Mouse (Mus musculus): ENCODE measurements at regions not wholly inside any gene's neighbourhood (a gene's known extent, or its start where the extent isn't known, plus 50 kb on each side); places are given as distances from the start of the nearest gene placed in this dataset.
A peak's percentile ranks its signal among the peaks of the same experiment; 100 is the strongest.
"Not testable (repeated sequence)": the region's sequence is repeated elsewhere in the genome, so short reads cannot be mapped to it uniquely, and the experiment has no call there.

GRCm38 (mm10) chr14:53800508-53801136 lies 453.3 kb downstream of the Dad1 start:
- Histone ChIP-seq H3K27ac (ENCODE audit: control insufficient read depth, insufficient read depth, low read depth, low read length) (no peak overlapping the region), H3K27me3 (ENCODE audit: control insufficient read depth, insufficient read depth, low read length) (no peaks in the 10 kb centered on the region), H3K4me3 (ENCODE audit: control insufficient read depth, low read depth, low read length) (no peak overlapping the region), H3K36me3 (ENCODE audit: control insufficient read depth, insufficient read depth, low read length) (no peaks in the 10 kb centered on the region), H3K4me1 (ENCODE audit: control insufficient read depth, insufficient read depth, low read length) (no peaks in the 10 kb centered on the region)
- TF ChIP-seq CTCF (IDR thresholded peaks at IDR 0.05; ENCODE audit: control insufficient read depth, insufficient read depth, insufficient replicate concordance, low read depth, low read length), result no peak
- no peak for TF ChIP-seq POLR2A (IDR thresholded peaks at IDR 0.05; ENCODE audit: control insufficient read depth, low read depth, low read length)

DNA sequence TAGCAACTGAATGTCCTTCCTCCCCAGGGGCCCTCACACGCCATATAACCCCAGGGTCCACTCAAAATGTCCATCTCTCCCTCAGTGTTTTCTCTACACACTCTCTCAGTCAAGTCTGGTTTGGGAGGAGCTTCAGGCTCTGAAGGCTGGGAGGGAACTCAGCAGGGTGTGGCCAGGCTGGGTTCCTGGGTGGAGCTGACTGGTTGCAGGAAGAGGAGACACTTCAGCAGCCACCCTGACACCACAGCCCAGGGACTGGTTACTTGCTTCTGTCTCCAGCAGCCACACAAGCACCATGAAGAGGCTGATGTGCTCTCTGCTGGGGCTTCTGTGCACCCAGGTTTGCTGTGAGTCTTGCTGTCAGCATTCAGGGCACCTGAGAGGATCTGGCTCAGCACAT lies 458.7 kb downstream of the Dad1 start:
- not testable (repeated sequence) for H3K4me3 ChIP-seq (ENCODE audit: control insufficient read depth, low read depth, low read length); H3K27ac ChIP-seq (ENCODE audit: control insufficient read depth, insufficient read depth, low read depth, low read length); H3K4me1 ChIP-seq (ENCODE audit: control insufficient read depth, insufficient read depth, low read length); H3K27me3 ChIP-seq (ENCODE audit: control insufficient read depth, insufficient read depth, low read length); H3K36me3 ChIP-seq (ENCODE audit: control insufficient read depth, insufficient read depth, low read length)

GRCm38 (mm10) chr14:53794527-53794926 lies 459.4 kb downstream of the Dad1 start:
- no peaks in the 10 kb centered on the region for H3K4me1 ChIP-seq (ENCODE audit: control insufficient read depth, insufficient read depth, low read length)
- no peaks in the 10 kb centered on the region for H3K36me3 ChIP-seq (ENCODE audit: control insufficient read depth, insufficient read depth, low read length)
- no peaks in the 10 kb centered on the region for H3K27me3 ChIP-seq (ENCODE audit: control insufficient read depth, insufficient read depth, low read length)
- peak overlapping the region; percentile 11 for H3K4me3 ChIP-seq (ENCODE audit: control insufficient read depth, low read depth, low read length)
- H3K27ac ChIP-seq (ENCODE audit: control insufficient read depth, insufficient read depth, low read depth, low read length), result no peak overlapping the region
- no peak for TF ChIP-seq CTCF (IDR thresholded peaks at IDR 0.05; ENCODE audit: control insufficient read depth, insufficient read depth, insufficient replicate concordance, low read depth, low read length)
- TF ChIP-seq POLR2A (IDR thresholded peaks at IDR 0.05; ENCODE audit: control insufficient read depth, low read depth, low read length), result no peak

DNA sequence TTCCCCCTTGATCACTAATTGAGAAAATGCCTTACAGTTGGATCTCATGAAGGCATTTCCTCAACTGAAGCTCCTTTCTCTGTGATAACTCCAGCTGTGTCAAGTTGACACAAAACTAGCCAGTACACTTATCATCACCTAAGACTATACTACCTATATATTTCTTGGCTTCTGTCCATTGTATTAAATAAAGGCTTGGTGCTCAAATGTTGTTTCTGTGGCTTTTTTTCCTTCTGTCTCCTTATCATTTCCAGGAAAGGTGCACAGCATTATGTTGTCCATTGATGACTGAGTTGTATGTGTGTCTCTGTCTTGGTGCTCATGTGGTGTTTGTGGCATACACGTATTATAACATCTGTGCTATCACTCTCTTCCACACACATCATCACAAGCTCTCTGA lies 461.5 kb downstream of the Dad1 start:
- H3K27me3 ChIP-seq (ENCODE audit: control insufficient read depth, insufficient read depth, low read length); H3K27ac ChIP-seq (ENCODE audit: control insufficient read depth, insufficient read depth, low read depth, low read length); H3K4me1 ChIP-seq (ENCODE audit: control insufficient read depth, insufficient read depth, low read length); H3K36me3 ChIP-seq (ENCODE audit: control insufficient read depth, insufficient read depth, low read length); H3K4me3 ChIP-seq (ENCODE audit: control insufficient read depth, low read depth, low read length): not testable (repeated sequence)

GRCm38 (mm10) chr14:53785547-53785946 lies 468.4 kb downstream of the Dad1 start:
- H3K4me1 ChIP-seq (ENCODE audit: control insufficient read depth, insufficient read depth, low read length); H3K36me3 ChIP-seq (ENCODE audit: control insufficient read depth, insufficient read depth, low read length); H3K27me3 ChIP-seq (ENCODE audit: control insufficient read depth, insufficient read depth, low read length); H3K27ac ChIP-seq (ENCODE audit: control insufficient read depth, insufficient read depth, low read depth, low read length); H3K4me3 ChIP-seq (ENCODE audit: control insufficient read depth, low read depth, low read length): not testable (repeated sequence)

- Histone ChIP-seq H3K4me3 (ENCODE audit: control insufficient read depth, low read depth, low read length) (no peak overlapping the region), H3K27ac (ENCODE audit: control insufficient read depth, insufficient read depth, low read depth, low read length) (no peak overlapping the region), H3K4me1 (ENCODE audit: control insufficient read depth, insufficient read depth, low read length) (no peaks in the 10 kb centered on the region), H3K36me3 (ENCODE audit: control insufficient read depth, insufficient read depth, low read length) (no peaks in the 10 kb centered on the region), H3K27me3 (ENCODE audit: control insufficient read depth, insufficient read depth, low read length) (no peaks in the 10 kb centered on the region)
- TF ChIP-seq POLR2A (IDR thresholded peaks at IDR 0.05; ENCODE audit: control insufficient read depth, low read depth, low read length) (no peak), CTCF (IDR thresholded peaks at IDR 0.05; ENCODE audit: control insufficient read depth, insufficient read depth, insufficient replicate concordance, low read depth, low read length) (no peak)
These were observed 476.5 kb downstream of the Dad1 start for GRCm38 (mm10) chr14:53777375-53777774.

- not testable (repeated sequence) for H3K4me3 ChIP-seq (ENCODE audit: control insufficient read depth, low read depth, low read length); H3K27me3 ChIP-seq (ENCODE audit: control insufficient read depth, insufficient read depth, low read length); H3K4me1 ChIP-seq (ENCODE audit: control insufficient read depth, insufficient read depth, low read length); H3K36me3 ChIP-seq (ENCODE audit: control insufficient read depth, insufficient read depth, low read length); H3K27ac ChIP-seq (ENCODE audit: control insufficient read depth, insufficient read depth, low read depth, low read length)
These were observed 477.2 kb downstream of the Dad1 start for GRCm38 (mm10) chr14:53776717-53777116.

- H3K4me1 ChIP-seq (ENCODE audit: control insufficient read depth, insufficient read depth, low read length); H3K36me3 ChIP-seq (ENCODE audit: control insufficient read depth, insufficient read depth, low read length); H3K27ac ChIP-seq (ENCODE audit: control insufficient read depth, insufficient read depth, low read depth, low read length); H3K4me3 ChIP-seq (ENCODE audit: control insufficient read depth, low read depth, low read length); H3K27me3 ChIP-seq (ENCODE audit: control insufficient read depth, insufficient read depth, low read length): not testable (repeated sequence)
These were observed 487.4 kb downstream of the Dad1 start for GRCm38 (mm10) chr14:53766501-53766900.

- not testable (repeated sequence) for H3K4me1 ChIP-seq (ENCODE audit: control insufficient read depth, insufficient read depth, low read length); H3K27me3 ChIP-seq (ENCODE audit: control insufficient read depth, insufficient read depth, low read length); H3K27ac ChIP-seq (ENCODE audit: control insufficient read depth, insufficient read depth, low read depth, low read length); H3K4me3 ChIP-seq (ENCODE audit: control insufficient read depth, low read depth, low read length); H3K36me3 ChIP-seq (ENCODE audit: control insufficient read depth, insufficient read depth, low read length)
These were observed 488.0 kb downstream of the Dad1 start for GRCm38 (mm10) chr14:53765918-53766317.

DNA sequence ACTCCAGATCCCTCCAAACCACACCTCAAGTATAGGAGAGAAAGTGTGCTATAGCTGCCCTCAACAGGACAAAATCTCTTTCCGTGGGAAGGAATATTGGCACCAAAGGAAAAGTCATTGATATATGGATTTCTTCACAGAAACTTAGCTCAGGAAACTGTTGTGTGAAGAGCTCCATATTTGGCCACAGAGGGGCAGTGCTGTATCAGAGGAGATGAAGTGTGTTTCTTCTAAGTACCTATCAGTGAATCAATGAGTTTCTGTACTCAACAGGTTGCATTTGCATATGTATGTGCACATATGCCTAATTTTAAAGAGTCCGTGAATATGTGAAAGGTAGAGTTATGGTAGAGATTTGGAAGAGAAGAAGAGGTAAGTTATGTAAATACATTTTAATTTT lies 493.3 kb downstream of the Dad1 start:
- H3K27me3 ChIP-seq (ENCODE audit: control insufficient read depth, insufficient read depth, low read length); H3K36me3 ChIP-seq (ENCODE audit: control insufficient read depth, insufficient read depth, low read length); H3K27ac ChIP-seq (ENCODE audit: control insufficient read depth, insufficient read depth, low read depth, low read length); H3K4me1 ChIP-seq (ENCODE audit: control insufficient read depth, insufficient read depth, low read length); H3K4me3 ChIP-seq (ENCODE audit: control insufficient read depth, low read depth, low read length): not testable (repeated sequence)

DNA sequence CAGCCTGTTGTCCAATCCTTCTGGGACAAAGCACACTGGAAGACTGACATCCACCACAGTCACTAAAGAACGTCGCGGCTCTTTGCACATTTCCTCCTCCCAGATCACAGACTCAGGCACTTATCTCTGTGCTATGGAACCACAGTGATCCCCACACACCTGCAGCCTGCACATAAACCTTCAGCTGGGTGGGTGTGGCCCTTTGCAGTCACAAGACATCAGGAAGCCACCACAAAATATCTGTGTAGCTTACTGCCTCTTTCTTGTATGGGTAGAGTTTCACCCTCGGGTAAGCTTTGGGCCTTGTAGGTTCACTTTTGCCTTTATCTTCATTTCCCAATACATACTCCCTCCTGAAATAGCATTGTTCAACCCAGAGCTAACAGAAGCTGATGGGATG lies 496.1 kb downstream of the Dad1 start:
- not testable (repeated sequence) for H3K27me3 ChIP-seq (ENCODE audit: control insufficient read depth, insufficient read depth, low read length); H3K27ac ChIP-seq (ENCODE audit: control insufficient read depth, insufficient read depth, low read depth, low read length); H3K4me3 ChIP-seq (ENCODE audit: control insufficient read depth, low read depth, low read length)

DNA sequence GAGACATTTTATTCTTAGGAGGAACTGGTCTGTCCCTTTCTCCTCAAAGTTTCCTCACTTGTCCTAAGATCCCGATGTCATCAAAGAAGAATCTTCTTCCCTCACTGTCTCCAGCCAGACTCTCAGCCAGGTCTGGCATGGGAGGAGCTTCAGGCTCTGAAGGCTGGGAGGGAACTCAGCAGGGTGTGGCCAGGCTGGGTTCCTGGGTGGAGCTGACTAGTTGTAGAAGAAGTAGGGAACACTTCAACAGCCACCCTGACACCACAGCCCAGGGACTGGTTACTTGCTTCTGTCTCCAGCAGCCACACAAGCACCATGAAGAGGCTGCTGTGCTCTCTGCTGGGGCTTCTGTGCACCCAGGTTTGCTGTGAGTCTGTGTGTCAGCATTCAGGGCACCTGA lies 496.8 kb downstream of the Dad1 start:
- not testable (repeated sequence) for H3K27ac ChIP-seq (ENCODE audit: control insufficient read depth, insufficient read depth, low read depth, low read length); H3K4me3 ChIP-seq (ENCODE audit: control insufficient read depth, low read depth, low read length); H3K4me1 ChIP-seq (ENCODE audit: control insufficient read depth, insufficient read depth, low read length); H3K27me3 ChIP-seq (ENCODE audit: control insufficient read depth, insufficient read depth, low read length); H3K36me3 ChIP-seq (ENCODE audit: control insufficient read depth, insufficient read depth, low read length)

More for the DNA sequence above, 496.1 kb downstream of the Dad1 start:
- H3K4me1 ChIP-seq (ENCODE audit: control insufficient read depth, insufficient read depth, low read length); H3K36me3 ChIP-seq (ENCODE audit: control insufficient read depth, insufficient read depth, low read length): not testable (repeated sequence)

Data from testis, adult 2 months (tissue).